Mouse (Mus musculus): ENCODE data around the gene Inip.

DNA sequence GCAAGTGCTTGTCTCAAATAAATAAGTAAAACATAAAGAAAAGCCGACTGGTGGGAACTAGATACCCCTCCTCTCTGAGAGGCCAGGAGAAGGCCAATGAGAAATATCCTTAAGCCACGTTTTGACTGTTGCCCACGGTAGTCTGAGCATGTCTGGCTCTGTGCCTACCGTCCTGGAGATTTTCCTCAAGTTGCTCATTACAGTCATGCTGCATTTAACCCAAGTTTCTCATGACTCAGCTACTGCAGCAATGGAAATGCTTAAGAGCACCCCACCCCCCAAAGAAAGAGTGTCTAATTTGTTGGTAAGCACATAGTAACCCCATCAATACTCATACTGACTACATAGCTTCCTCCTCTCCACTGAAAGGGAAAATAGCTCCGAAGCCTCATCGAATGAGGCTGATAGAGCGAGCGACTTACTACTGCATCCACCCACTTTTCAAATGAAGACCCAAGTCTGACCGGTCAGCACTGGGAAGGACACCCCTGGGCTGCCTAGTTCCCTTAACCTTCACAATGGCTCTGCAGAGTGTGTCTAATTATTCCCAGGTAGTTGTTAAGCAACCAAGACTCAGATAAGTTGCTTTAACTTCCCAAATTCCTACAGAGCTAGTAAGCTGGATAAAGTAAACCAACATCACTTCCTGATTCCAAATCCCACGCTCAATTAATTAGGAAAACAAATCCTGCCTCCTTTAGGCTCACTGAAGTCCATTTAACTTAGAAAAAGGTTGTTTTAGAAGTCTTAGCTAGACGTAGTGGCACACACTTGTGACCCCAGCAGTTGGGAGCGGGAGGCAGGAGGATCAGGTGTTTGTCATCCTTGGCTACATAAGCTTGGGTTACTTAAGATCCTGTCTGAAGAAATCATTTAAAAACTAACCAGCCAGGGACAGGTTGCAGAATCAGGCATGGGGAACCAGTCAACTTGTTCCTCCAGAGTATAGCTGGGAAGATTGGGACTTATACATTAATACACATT, 43.6 kb downstream of the Inip start:
- no peak for TF ChIP-seq CTCF (IDR thresholded peaks at IDR 0.05; ENCODE audit: low read depth, low read length)
- no peak for TF ChIP-seq POLR2A (IDR thresholded peaks at IDR 0.05; ENCODE audit: extremely low read depth, insufficient read depth, low read length)
